Mouse (Mus musculus) embryonic facial prominence, embryonic 15.5 days (tissue): ENCODE measurements at regions not wholly inside any gene's neighbourhood (a gene's known extent, or its start where the extent isn't known, plus 50 kb on each side); places are given as distances from the start of the nearest gene placed in this dataset.
A peak's percentile ranks its signal among the peaks of the same experiment; 100 is the strongest.

ENCODE experiments used
- ATAC-seq: fragments of 200-750 bp; cut with Nextera tagmentation; 2 replicates; pipeline ENCODE4 v1.8.0; 2017; ENCODE audit warnings: low read depth, moderate TSS enrichment; ENCODE audit not compliant: insufficient number of reproducible peaks, low FRiP score, low TSS enrichment
- H3K27ac ChIP-seq: fragments of 300-500 bp; sonication (generic); replicated peaks from 2 replicates; pipeline ENCODE4 v1.5.1; 2015; ENCODE audit warnings: mild to moderate bottlenecking, inconsistent platforms
- H3K27me3 ChIP-seq: fragments of 300-500 bp; sonication (generic); 2 replicates; pipeline ENCODE4 v1.6.1; 2015; ENCODE audit warnings: inconsistent platforms
- H3K36me3 ChIP-seq: fragments of 300-500 bp; sonication (generic); 2 replicates; pipeline ENCODE4 v1.6.1; 2015; ENCODE audit warnings: mild to moderate bottlenecking, inconsistent platforms
- H3K4me1 ChIP-seq: fragments of 300-500 bp; sonication (generic); 2 replicates; pipeline ENCODE4 v1.6.1; 2015; ENCODE audit warnings: inconsistent platforms
- H3K4me2 ChIP-seq: fragments of 300-500 bp; sonication (generic); replicated peaks from 2 replicates; pipeline ENCODE4 v1.6.1; 2015; ENCODE audit warnings: mild to moderate bottlenecking, inconsistent platforms
- H3K4me3 ChIP-seq: fragments of 300-500 bp; sonication (generic); replicated peaks from 2 replicates; pipeline ENCODE4 v1.5.1; 2015; ENCODE audit warnings: mild to moderate bottlenecking, inconsistent platforms
- H3K9ac ChIP-seq: fragments of 300-500 bp; sonication (generic); 2 replicates; pipeline ENCODE4 v1.6.1; 2015; ENCODE audit warnings: inconsistent platforms
- H3K9me3 ChIP-seq: fragments of 300-500 bp; sonication (generic); replicated peaks from 2 replicates; pipeline ENCODE4 v1.6.1; 2016; ENCODE audit warnings: inconsistent platforms
- WGBS: fragments of 180-500 bp; shearing (Covaris S2); methylation state at CpG from one replicate; pipeline ENCODE4 v1.1.7; 2015; 5-methylcytosine and 5-hydroxymethylcytosine counted together

DNA sequence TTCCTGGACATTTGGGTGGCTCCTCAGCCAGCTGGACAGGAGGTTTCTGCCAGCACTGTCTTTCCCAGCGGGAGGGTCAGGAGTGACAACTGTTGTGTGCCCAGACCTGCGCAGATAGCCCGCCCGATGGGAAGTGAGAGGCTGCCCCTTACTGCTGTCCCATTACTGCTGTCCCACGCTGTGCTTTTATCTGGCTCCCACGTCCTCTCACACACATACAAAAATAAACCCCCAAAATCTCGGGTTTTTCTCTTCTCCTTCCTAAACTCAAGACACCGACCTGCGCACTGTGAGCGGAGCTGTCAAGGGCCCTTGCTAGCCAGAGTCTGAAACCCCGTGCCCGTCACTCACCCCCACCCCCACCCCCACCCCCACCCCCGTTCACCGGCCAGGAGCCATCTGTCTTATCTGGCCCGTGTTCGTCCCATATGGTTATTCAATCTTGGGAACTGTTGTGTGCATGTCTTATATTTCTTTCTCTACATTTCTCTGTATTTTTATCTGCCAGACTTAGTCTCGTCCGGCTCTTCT is 109.6 kb downstream of the Ddx11 start:
- WGBS: 65% methylated on average over 18 of the region's 18 CpGs
- no peak overlapping the region for H3K27ac ChIP-seq
- no peak overlapping the region for H3K4me2 ChIP-seq
- 0 out of 2 replicates have a peak, but pooled peaks cover 4% of the 10 kb centered on the region for H3K27me3 ChIP-seq
- no peaks in the 10 kb centered on the region for H3K9me3 ChIP-seq
- H3K4me3 ChIP-seq: no peak overlapping the region
- H3K4me1 ChIP-seq: peaks cover 6% of the 10 kb centered on the region; the same call in 1 of the 2 replicates
- no peak for ATAC-seq
- H3K9ac ChIP-seq: no peak overlapping the region
- no peaks in the 10 kb centered on the region for H3K36me3 ChIP-seq

DNA sequence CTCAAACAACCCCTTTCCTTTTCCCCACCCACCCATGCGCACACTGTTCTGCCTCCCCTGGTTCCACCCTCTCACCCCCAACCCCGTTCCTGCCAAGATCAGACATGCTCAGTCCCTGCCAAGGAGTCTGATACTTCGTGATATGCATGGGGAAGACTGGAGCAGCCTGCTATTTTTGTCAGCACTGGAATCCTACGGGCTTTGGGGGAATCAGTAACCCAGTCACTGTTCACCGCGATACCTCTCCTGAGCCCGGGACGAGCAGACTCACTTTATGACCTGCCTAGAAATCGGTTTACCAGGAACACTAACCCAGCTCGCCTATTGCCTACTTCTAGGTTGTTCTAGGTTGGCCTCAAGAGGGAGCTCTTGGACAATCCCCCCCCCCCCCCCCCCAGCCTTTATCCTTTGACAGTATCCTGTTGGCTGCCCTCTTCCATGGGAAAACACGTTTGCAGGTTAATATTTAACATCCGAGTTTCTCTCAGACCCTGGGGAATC is 110.2 kb downstream of the Ddx11 start:
- no peak for ATAC-seq

DNA sequence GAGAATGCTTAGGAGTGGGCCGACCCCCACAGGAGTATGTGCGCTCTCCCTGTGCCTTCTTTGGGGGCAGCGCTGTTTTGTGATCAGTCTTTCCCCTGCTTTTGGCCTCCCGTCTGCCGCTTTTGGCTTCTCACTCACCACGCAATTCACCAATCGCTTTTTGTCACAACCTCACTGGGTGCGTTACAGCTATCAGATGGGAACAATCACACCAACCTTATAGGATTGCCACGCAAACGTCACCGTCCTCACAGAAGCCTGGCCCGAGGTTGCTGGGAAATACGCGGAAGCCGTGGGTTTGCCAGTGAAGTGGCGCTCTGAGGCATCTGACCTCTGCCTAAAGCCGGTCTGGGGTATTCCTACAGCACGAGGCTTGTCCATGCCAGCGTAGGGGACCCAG is 111.1 kb downstream of the Ddx11 start:
- WGBS: 71% methylated on average over 19 of the region's 19 CpGs
- H3K27me3 ChIP-seq: 0 out of 2 replicates have a peak, but pooled peaks cover 4% of the 10 kb centered on the region
- no peak overlapping the region for H3K4me3 ChIP-seq
- no peaks in the 10 kb centered on the region for H3K9me3 ChIP-seq
- no peak overlapping the region for H3K9ac ChIP-seq
- H3K4me1 ChIP-seq: peaks cover 6% of the 10 kb centered on the region; the same call in 1 of the 2 replicates
- H3K4me2 ChIP-seq: no peak overlapping the region
- no peak overlapping the region for H3K27ac ChIP-seq
- no peak for ATAC-seq
- no peaks in the 10 kb centered on the region for H3K36me3 ChIP-seq

More for the DNA sequence above, 110.2 kb downstream of the Ddx11 start:
- 35% methylated on average over 12 of the region's 12 CpGs for WGBS
- no peaks in the 10 kb centered on the region for H3K9me3 ChIP-seq
- no peak overlapping the region for H3K27ac ChIP-seq
- H3K27me3 ChIP-seq: 0 out of 2 replicates have a peak, but pooled peaks cover 4% of the 10 kb centered on the region
- H3K4me3 ChIP-seq: no peak overlapping the region
- H3K36me3 ChIP-seq: no peaks in the 10 kb centered on the region
- no peak overlapping the region for H3K4me2 ChIP-seq
- no peak overlapping the region for H3K9ac ChIP-seq
- H3K4me1 ChIP-seq: peaks cover 6% of the 10 kb centered on the region; the same call in 1 of the 2 replicates

DNA sequence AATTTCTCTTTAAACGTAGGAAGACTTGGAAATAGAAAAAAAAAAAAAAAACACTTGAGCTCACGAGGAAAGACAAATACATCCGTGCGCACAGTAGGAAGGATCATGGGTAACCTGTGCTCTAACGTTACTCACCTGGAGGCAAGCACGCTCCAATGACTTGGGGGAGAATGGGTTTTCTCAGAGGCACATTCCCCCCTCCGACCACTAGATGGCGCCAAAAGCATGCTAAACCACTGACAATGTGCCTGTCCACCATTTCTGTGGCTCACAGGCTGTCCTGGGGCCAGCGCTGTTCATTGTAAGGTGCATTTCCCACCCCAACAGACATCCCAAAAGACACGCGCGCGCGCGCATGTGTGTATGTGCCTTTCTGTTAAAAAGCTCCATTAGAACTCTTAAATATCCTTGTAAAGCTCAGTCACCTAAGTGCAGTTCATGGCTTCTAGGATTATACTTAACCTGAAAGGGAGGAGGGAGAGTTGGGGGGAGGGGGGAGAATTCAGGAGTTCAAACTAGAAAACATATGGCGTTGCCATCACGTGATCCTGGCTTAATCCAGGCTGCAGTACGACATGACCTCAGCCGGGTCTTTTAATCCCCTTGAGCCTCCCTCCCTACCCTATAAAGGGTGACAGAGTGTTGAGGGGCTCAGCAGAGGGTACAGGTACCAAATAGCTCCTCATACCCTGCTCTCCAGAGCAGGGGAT is 111.9 kb downstream of the Ddx11 start:
- Histone ChIP-seq H3K9ac (no peak overlapping the region), H3K27ac (no peak overlapping the region), H3K4me1 (peaks cover 6% of the 10 kb centered on the region; the same call in 1 of the 2 replicates), H3K4me2 (peak overlapping the region; percentile 36; the same call in 1 of the 2 replicates), H3K4me3 (no peak overlapping the region), H3K36me3 (no peaks in the 10 kb centered on the region), H3K9me3 (no peaks in the 10 kb centered on the region), H3K27me3 (0 out of 2 replicates have a peak, but pooled peaks cover 4% of the 10 kb centered on the region)
- ATAC-seq: peak; percentile 40; the same call in 1 of the 2 replicates
- 4% methylated on average over 19 of the region's 19 CpGs for WGBS

DNA sequence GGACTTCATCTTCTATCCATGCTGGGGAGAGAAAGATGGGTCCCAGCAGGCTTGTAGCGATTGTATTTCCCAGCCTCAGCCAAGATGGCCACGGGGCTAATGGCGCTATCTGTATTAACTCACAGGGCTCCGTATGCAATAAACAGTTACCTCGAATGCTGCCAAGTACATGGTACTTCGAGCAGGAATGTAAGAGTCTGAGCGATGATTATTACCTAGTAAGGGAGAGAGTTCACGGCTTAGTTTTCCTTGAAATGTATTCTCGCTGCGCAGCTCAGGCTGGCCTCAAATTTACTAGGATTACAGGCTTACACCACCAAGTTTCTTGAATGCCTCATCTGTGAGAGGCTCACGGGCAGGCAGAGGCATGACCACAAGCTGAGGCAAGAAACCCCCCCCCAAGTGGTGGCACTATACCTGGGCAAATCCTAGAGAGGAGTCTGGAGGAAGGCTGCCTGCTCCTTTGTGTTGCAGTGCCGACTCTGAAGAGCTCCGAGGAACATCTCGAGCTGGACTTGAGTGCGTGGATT is 112.6 kb downstream of the Ddx11 start:
- Histone ChIP-seq H3K4me2 (0 out of 2 replicates have a peak overlapping the region, but pooled peaks have one; percentile 36), H3K36me3 (no peaks in the 10 kb centered on the region), H3K9me3 (no peaks in the 10 kb centered on the region), H3K27me3 (0 out of 2 replicates have a peak, but pooled peaks cover 4% of the 10 kb centered on the region), H3K9ac (no peak overlapping the region), H3K4me1 (peaks cover 6% of the 10 kb centered on the region; the same call in 1 of the 2 replicates), H3K27ac (no peak overlapping the region), H3K4me3 (no peak overlapping the region)
- ATAC-seq: no peak
- WGBS: 64% methylated on average over 15 of the region's 15 CpGs

DNA sequence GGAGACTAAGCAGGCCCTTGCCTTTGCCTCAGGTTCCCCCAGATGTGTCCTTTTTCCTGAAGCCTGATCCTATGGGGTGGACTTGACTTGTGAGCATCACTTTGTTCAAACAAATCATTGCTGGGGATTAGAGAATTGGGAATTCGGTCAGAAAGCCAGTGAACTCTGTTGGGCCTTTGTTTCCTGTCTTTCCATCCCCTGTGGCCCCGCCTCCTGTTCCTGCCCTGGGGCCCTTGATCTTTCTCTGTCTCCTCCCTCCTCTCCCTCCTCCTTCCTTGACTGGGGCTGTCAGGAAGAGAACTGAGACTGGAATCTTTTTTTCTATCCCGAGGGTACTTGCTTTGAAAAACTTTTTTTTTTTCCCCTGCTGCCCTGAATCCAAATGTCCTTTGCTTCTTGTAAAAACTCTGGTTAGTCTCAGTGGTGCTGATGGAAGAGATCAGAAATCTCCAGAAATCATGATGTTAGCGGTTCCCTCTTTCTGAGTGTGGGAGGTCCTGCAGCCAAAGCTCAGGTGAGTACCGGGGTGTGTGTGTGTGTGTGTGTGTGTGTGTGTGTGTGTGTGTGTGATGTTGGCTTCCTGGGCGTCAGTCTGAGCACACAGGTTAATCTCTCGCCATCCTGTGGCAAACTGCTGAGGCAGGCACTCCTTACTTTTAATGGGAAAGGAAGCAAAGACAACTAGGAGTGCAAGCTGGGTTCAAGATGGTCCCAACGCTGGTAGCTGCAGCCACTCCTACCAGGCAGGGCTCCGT is 118.7 kb downstream of the Ddx11 start:
- Histone ChIP-seq H3K4me2 (no peak overlapping the region), H3K27ac (no peak overlapping the region), H3K9me3 (no peaks in the 10 kb centered on the region), H3K9ac (no peak overlapping the region), H3K27me3 (no peaks in the 10 kb centered on the region), H3K36me3 (no peaks in the 10 kb centered on the region), H3K4me1 (0 out of 2 replicates have a peak, but pooled peaks cover 3% of the 10 kb centered on the region), H3K4me3 (no peak overlapping the region)
- ATAC-seq: no peak; the same call in 1 of the 2 replicates
- WGBS: 16% methylated on average over 9 of the region's 9 CpGs

DNA sequence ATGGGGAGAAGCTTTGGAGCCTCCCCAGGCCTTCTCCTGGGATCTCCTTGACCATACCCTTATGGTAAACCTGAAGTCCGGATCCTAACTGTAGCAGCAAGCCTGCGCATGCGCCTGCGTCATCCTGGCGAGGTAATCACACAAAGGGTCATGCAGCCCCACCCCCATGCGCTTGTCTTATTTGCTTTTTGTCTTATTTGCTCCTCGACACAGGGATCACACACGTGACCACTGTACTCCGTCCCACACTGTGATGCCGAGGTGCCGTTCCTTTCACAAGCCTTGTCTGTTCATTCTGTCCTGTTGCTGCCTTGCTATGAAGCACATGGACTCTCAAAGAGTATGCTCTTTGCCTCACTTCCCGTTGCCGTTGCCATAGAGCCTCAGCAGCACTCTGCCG is 120.9 kb downstream of the Ddx11 start:
- ATAC-seq: no peak
- 0 out of 2 replicates have a peak, but pooled peaks cover 3% of the 10 kb centered on the region for H3K4me1 ChIP-seq
- H3K36me3 ChIP-seq: no peaks in the 10 kb centered on the region
- no peak overlapping the region for H3K4me3 ChIP-seq
- no peak overlapping the region for H3K27ac ChIP-seq
- H3K9ac ChIP-seq: no peak overlapping the region
- no peak overlapping the region for H3K4me2 ChIP-seq
- no peaks in the 10 kb centered on the region for H3K9me3 ChIP-seq
- H3K27me3 ChIP-seq: no peaks in the 10 kb centered on the region
- 88% methylated on average over 14 of the region's 14 CpGs for WGBS

DNA sequence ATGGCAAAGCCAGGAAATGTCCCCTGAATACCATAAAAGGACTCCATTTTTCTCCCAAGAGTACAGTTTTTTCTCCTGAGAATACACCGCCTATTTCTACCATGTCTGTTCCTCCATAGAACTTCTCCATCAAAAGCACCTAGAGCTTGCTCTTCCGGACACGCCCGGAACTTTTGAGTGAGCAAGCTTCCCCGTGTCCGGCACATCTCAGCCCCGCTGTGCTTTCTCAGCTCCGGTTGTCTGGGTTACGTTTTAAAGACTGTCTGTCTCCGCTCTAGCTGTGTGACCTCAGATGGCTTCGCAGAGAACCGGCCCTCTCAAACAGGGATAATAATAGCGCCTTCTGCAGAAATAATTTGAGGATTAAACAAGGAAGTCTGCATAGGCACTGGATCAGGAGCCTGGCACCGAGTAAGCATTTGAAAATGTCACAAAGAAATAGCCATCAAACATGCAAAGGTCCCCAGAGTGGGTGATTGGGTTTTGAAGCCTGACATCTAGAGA is 122.8 kb downstream of the Ddx11 start:
- Histone ChIP-seq H3K27ac (no peak overlapping the region), H3K27me3 (no peaks in the 10 kb centered on the region), H3K4me3 (no peak overlapping the region), H3K4me2 (no peak overlapping the region), H3K9me3 (no peaks in the 10 kb centered on the region), H3K4me1 (0 out of 2 replicates have a peak, but pooled peaks cover 3% of the 10 kb centered on the region), H3K9ac (no peak overlapping the region), H3K36me3 (no peaks in the 10 kb centered on the region)
- 73% methylated on average over 14 of the region's 14 CpGs for WGBS
- no peak for ATAC-seq

DNA sequence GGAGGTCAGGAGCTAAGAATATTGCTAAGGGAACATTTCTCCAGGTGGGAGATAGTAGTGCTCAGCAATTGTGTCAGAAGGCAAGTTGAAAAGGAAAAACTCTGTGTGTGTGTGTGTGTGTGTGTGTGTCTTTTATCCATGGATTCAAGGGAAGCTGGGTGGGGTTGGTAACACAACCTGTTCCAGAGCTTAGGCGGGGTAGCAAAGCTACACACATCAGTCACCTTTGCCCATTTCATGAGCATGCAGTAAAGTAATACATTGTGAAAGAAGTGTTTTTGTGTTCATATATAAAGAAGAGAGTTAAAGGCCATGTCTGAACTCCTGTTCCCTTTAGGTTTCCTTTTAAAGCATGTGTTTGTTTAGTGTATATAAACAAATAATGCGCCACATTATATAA is 128.2 kb downstream of the Ddx11 start:
- Histone ChIP-seq H3K4me3 (no peak overlapping the region), H3K9me3 (no peaks in the 10 kb centered on the region), H3K36me3 (no peaks in the 10 kb centered on the region), H3K4me1 (no peaks in the 10 kb centered on the region), H3K4me2 (no peak overlapping the region), H3K27me3 (no peaks in the 10 kb centered on the region), H3K27ac (no peak overlapping the region), H3K9ac (no peak overlapping the region)
- ATAC-seq: no peak
- 84% methylated on average over 2 of the region's 2 CpGs for WGBS

DNA sequence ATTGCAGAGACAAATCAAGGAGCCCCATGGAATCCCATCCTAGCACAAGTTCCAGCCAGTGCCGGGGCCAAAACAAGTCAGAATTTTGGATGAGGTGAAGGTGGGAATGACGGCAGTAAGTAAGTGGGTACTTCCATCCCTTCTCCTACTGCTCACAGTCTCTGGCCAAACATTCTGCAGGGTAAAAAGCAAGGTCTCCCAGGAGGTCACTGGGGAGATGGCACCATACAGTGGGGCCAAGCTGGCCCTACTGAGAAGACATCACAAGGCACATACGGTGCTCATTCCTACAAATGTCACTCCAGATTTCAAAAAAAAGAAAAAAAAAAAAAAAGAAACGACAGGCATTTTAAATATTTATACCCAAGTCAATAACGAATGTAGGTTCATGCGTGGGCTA is 129.6 kb downstream of the Ddx11 start:
- no peak for ATAC-seq
- Histone ChIP-seq H3K4me3 (no peak overlapping the region), H3K27me3 (no peaks in the 10 kb centered on the region), H3K36me3 (no peaks in the 10 kb centered on the region), H3K9ac (no peak overlapping the region), H3K4me1 (no peaks in the 10 kb centered on the region), H3K27ac (no peak overlapping the region), H3K4me2 (no peak overlapping the region), H3K9me3 (no peaks in the 10 kb centered on the region)
- 83% methylated on average over 6 of the region's 6 CpGs for WGBS

DNA sequence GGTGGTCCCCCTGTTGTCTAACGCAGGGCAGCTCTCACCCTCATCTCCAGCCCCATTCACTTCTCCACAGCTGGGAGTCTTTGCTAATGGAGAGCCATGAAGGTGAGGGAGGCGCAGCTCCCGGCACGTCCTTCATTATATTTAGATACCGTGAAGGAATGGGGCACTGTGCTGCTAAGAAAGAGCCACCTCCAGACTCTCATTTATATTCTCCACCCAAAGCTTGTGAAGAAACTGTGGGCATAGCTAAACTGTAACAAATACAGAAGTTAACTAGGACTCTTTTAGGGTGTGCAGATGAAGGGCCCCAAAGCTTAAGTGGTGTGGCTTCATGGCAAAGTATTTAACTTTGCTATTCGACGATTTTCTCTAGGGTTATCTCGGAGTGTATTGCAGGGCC is 136.4 kb downstream of the Ddx11 start:
- no peak for ATAC-seq
- Histone ChIP-seq H3K4me3 (no peak overlapping the region), H3K27me3 (no peaks in the 10 kb centered on the region), H3K27ac (no peak overlapping the region), H3K4me2 (no peak overlapping the region), H3K9ac (no peak overlapping the region), H3K36me3 (no peaks in the 10 kb centered on the region), H3K4me1 (no peaks in the 10 kb centered on the region), H3K9me3 (no peaks in the 10 kb centered on the region)
- WGBS: 76% methylated on average over 8 of the region's 8 CpGs
